Comparison of ENCODE assay signal across 20 mouse cellular contexts in the genomic region with DNA sequence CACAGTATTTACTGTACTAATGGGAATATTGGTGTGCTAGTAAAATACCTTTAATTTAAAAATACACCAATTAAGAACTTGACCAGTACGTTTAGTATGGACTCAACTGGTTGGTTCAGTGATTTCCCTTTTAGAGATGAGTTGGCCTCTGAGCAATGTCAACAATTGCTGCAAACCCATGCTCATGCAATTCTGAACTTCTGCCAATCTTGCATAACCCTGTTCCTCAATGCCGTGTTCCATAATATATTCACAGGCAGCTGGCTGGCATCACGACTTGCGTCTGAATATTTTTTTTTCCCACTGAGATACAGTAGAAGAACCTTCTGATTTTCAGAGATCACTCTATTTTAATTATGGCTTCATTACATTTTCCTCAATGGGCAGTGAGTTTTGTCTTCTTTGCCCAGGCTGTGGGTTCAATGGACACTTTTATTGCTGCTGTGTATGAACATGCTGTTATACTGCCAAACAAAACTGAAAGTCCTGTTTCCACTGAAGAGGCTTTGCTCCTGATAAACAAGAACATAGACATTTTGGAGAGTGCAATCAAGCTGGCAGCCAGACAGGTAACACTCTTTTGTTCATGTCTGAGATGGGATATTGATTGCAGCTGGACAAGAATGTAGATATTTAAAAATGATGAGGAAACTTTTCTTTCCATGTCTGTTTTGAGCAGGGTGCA. TPM values are rescaled to one million over a fixed set of nuclear protein-coding genes. Genes with fewer than 3 reads are reported as not detected.
DNase-seq lines count a peak whose midpoint lies in the region; ATAC-seq lines count a peak whose summit lies in the region.
"Had no signal": no experiment of that assay in that cellular context is flagged by ENCODE, and none has a peak within 500 bp of the region (broad histone marks: within the 10 kb centered on the region; RNA-seq: fewer than 3 reads in every experiment).

Vnn3 (plus strand) TSS at position 235 of the 685 bp plus-strand sequence.

- DNase-seq in adrenal gland, adult (ENCODE audit: inconsistent age in 2 of 2, low spot score in 1 of 2): peak; percentile 14 to 77
- DNase-seq in adrenal gland, adult 18-20 months (ENCODE audit: low spot score in 2 of 2): no peak
- peak; percentile 51 for DNase-seq in adrenal gland, postnatal 10 days
- DNase-seq in fibroblast of lung, adult 2 months (ENCODE audit: low read depth): peak; percentile 29
- DNase-seq in forebrain, embryonic 11.5 days (ENCODE audit: low spot score): no peak
- DNase-seq in layer of hippocampus, postnatal 36 days: no peak
- DNase-seq in layer of hippocampus, adult 11-12 months (ENCODE audit: low spot score): no peak
- DNase-seq: cerebellum, postnatal 10 days; kidney, postnatal 14 days; retina, postnatal 1 day had no signal

- no peak within 1 kb of the TSS for H3K4me2 ChIP-seq in forebrain, embryonic 11.5 days (ENCODE audit: low read depth, low read length, severe bottlenecking)
- H3K4me2 ChIP-seq: heart, embryonic 15.5 days; hindbrain, embryonic 13.5 days; limb, embryonic 15.5 days; midbrain, embryonic 15.5 days; stomach, embryonic 15.5 days had no signal

- H3K4me3 ChIP-seq in forebrain, embryonic 11.5 days (ENCODE audit: low read depth, low read length): no peak within 1 kb of the TSS
- H3K4me3 ChIP-seq: forebrain, embryonic 10.5 days; heart, embryonic 15.5 days; hindbrain, embryonic 13.5 days; limb, embryonic 15.5 days; midbrain, embryonic 15.5 days; stomach, embryonic 15.5 days had no signal

- no peaks in the 10 kb centered on the region for H3K4me1 ChIP-seq in forebrain, embryonic 11.5 days (replicated peaks; ENCODE audit: control insufficient read depth, insufficient read depth, low read length)
- H3K4me1 ChIP-seq: forebrain, embryonic 10.5 days; heart, embryonic 15.5 days; hindbrain, embryonic 13.5 days; limb, embryonic 15.5 days; midbrain, embryonic 15.5 days; stomach, embryonic 15.5 days had no signal

- no peak within 1 kb of the TSS for H3K27ac ChIP-seq in forebrain, embryonic 11.5 days (ENCODE audit: low read depth, low read length)
- H3K27ac ChIP-seq: forebrain, embryonic 10.5 days; heart, embryonic 15.5 days; hindbrain, embryonic 13.5 days; limb, embryonic 15.5 days; midbrain, embryonic 15.5 days; stomach, embryonic 15.5 days had no signal

- no peaks in the 10 kb centered on the region for H3K9me3 ChIP-seq in forebrain, embryonic 11.5 days (ENCODE audit: control insufficient read depth, low read length)
- H3K9me3 ChIP-seq: forebrain, embryonic 10.5 days; heart, embryonic 15.5 days; hindbrain, embryonic 13.5 days; limb, embryonic 15.5 days; midbrain, embryonic 15.5 days; stomach, embryonic 15.5 days had no signal

- no peaks in the 10 kb centered on the region for H3K36me3 ChIP-seq in forebrain, embryonic 11.5 days (ENCODE audit: control insufficient read depth, insufficient read depth, low read length)
- H3K36me3 ChIP-seq: forebrain, embryonic 10.5 days; heart, embryonic 15.5 days; hindbrain, embryonic 13.5 days; limb, embryonic 15.5 days; midbrain, embryonic 15.5 days; stomach, embryonic 15.5 days had no signal

- 84% methylated on average over 4 of the region's 4 CpGs for WGBS in forebrain, embryonic 11.5 days

- H3K9ac ChIP-seq in forebrain, embryonic 11.5 days (ENCODE audit: low read length): no peak within 1 kb of the TSS
- H3K9ac ChIP-seq: heart, embryonic 15.5 days; hindbrain, embryonic 13.5 days; limb, embryonic 15.5 days; midbrain, embryonic 15.5 days; stomach, embryonic 15.5 days had no signal

- no peaks in the 10 kb centered on the region for H3K27me3 ChIP-seq in forebrain, embryonic 11.5 days (ENCODE audit: control insufficient read depth, insufficient read depth, low read length)
- H3K27me3 ChIP-seq: heart, embryonic 15.5 days; hindbrain, embryonic 13.5 days; limb, embryonic 15.5 days; midbrain, embryonic 15.5 days; stomach, embryonic 15.5 days had no signal

- ATAC-seq in megakaryocyte, adult 5-6 weeks (ENCODE audit: poor library complexity, severe bottlenecking): peak; percentile 98
- ATAC-seq in forebrain, embryonic 11.5 days (replicated peaks; ENCODE audit: low FRiP score): no peak
- ATAC-seq: intestine, postnatal 0 days; midbrain, embryonic 15.5 days had no signal

RNA-seq across cellular contexts. Expression of gene Vnn3, which starts in this region (rescaled TPM):
- total RNA-seq in adrenal gland, adult 18-20 months (2021): 10 to 100 TPM in 1 of 2 experiments, 1 to 10 TPM in 1; 4.2 to 44.2 TPM
- total RNA-seq in adrenal gland, postnatal 10 days (2021): 10 to 100 TPM; 23.1 to 37.7 TPM
- total RNA-seq in megakaryocyte, adult 5-6 weeks (2015): 2.2 and 4.3 TPM in 2 replicates
- 7.4 and 11.0 TPM in 2 replicates for total RNA-seq in megakaryocyte, adult 5-6 weeks (2017)
- polyA plus RNA-seq in forebrain, embryonic 11.5 days (2014; fragmentation: Nextera tagmentation; extraction: Ambion mirVana): not detected in 2 replicates
- total RNA-seq in layer of hippocampus, postnatal 36 days (2021): under 1 TPM; 0.25 to 0.40 TPM
- polyA plus RNA-seq: embryonic facial prominence, embryonic 11.5 days; forebrain, embryonic 10.5 days; hindbrain, embryonic 13.5 days; limb, embryonic 15.5 days; midbrain, embryonic 15.5 days; neural tube, embryonic 11.5 days had no signal

Comparison
In these comparisons a context has a peak if more than half of its experiments do, and no peak if none do; other contexts are left out.
1. DNase-seq: peak in adrenal gland, adult (2 of 2), adrenal gland, postnatal 10 days (single experiment) and fibroblast of lung, adult 2 months (single experiment); none in adrenal gland, adult 18-20 months (0 of 2), forebrain, embryonic 11.5 days (single experiment), layer of hippocampus, postnatal 36 days (0 of 2) and layer of hippocampus, adult 11-12 months (single experiment).